Mouse (Mus musculus) stomach, embryonic 15.5 days (tissue): ENCODE results near the gene Cd164l2. TPM values are rescaled to one million over a fixed set of nuclear protein-coding genes. Genes with fewer than 3 reads are reported as not detected.
A peak's percentile ranks its signal among the peaks of the same experiment; 100 is the strongest.

ENCODE experiments used
- ATAC-seq: fragments of 200-750 bp; cut with Nextera tagmentation; 2 replicates; pipeline ENCODE4 v1.8.0; 2017; ENCODE audit warnings: low read depth, moderate number of reproducible peaks, moderate TSS enrichment; ENCODE audit not compliant: insufficient read depth, low FRiP score
- H3K27ac ChIP-seq: fragments of 300-500 bp; sonication (generic); 2 replicates; pipeline ENCODE4 v1.5.1; 2015; ENCODE audit warnings: mild to moderate bottlenecking, inconsistent platforms
- H3K27me3 ChIP-seq: fragments of 300-500 bp; sonication (generic); replicated peaks from 2 replicates; pipeline ENCODE4 v1.6.1; 2015; ENCODE audit warnings: inconsistent platforms
- H3K36me3 ChIP-seq: fragments of 300-500 bp; sonication (generic); 2 replicates; pipeline ENCODE4 v1.6.1; 2015; ENCODE audit warnings: inconsistent platforms
- H3K4me1 ChIP-seq: fragments of 300-500 bp; sonication (generic); 2 replicates; pipeline ENCODE4 v1.6.1; 2015; ENCODE audit warnings: inconsistent platforms
- H3K4me2 ChIP-seq: fragments of 300-500 bp; sonication (generic); 2 replicates; pipeline ENCODE4 v1.6.1; 2015; ENCODE audit warnings: mild to moderate bottlenecking, inconsistent platforms
- H3K4me3 ChIP-seq: fragments of 300-500 bp; sonication (generic); replicated peaks from 2 replicates; pipeline ENCODE4 v1.5.1; 2015; ENCODE audit warnings: inconsistent platforms
- H3K9ac ChIP-seq: fragments of 300-500 bp; sonication (generic); 2 replicates; pipeline ENCODE4 v1.6.1; 2015; ENCODE audit warnings: inconsistent platforms
- H3K9me3 ChIP-seq: fragments of 300-500 bp; sonication (generic); 2 replicates; pipeline ENCODE4 v1.6.1; 2016; ENCODE audit warnings: inconsistent platforms
- WGBS: fragments of 180-500 bp; shearing (Covaris S2); methylation state at CpG from one replicate; pipeline ENCODE4 v1.1.7; 2015; 5-methylcytosine and 5-hydroxymethylcytosine counted together
- polyA plus RNA-seq: library from polyadenylated mRNA; unstranded; fragments of >200 nt; fragmentation: Nextera tagmentation; extraction: Ambion mirVana; gene quantifications from 2 replicates; pipeline ENCODE4 v1.2.1, GENCODE M21; 2015

Gene Cd164l2
- polyA plus RNA-seq, 1 experiment from 2014 or later = 7.8 TPM

GRCm38 (mm10) chr4:133196136-133196535 is 15.8 kb upstream of the Cd164l2 start:
- no peaks in the 10 kb centered on the region for H3K9me3 ChIP-seq
- no peak overlapping the region for H3K9ac ChIP-seq
- H3K27ac ChIP-seq = no peak overlapping the region
- peaks cover 52% of the 10 kb centered on the region for H3K4me1 ChIP-seq
- H3K4me3 ChIP-seq = no peak overlapping the region
- H3K4me2 ChIP-seq = no peak overlapping the region
- 92% methylated on average over 2 of the region's 2 CpGs for WGBS
- H3K36me3 ChIP-seq = peaks cover 47% of the 10 kb centered on the region
- H3K27me3 ChIP-seq = no peaks in the 10 kb centered on the region
- ATAC-seq = no peak

- Histone ChIP-seq H3K4me2 (no peak overlapping the region), H3K9ac (no peak overlapping the region), H3K4me1 (peaks cover 57% of the 10 kb centered on the region), H3K36me3 (peaks cover 41% of the 10 kb centered on the region), H3K27ac (peak overlapping the region; percentile 74), H3K4me3 (no peak overlapping the region), H3K27me3 (no peaks in the 10 kb centered on the region), H3K9me3 (no peaks in the 10 kb centered on the region)
- ATAC-seq = no peak
- WGBS = 54% methylated on average over 7 of the region's 7 CpGs
Observed at GRCm38 (mm10) chr4:133196852-133197251, 15.1 kb upstream of the Cd164l2 start.

- H3K4me3 ChIP-seq = no peak overlapping the region
- peaks cover 41% of the 10 kb centered on the region for H3K36me3 ChIP-seq
- peak overlapping the region; percentile 74 for H3K27ac ChIP-seq
- H3K4me1 ChIP-seq = peaks cover 57% of the 10 kb centered on the region
- no peak overlapping the region for H3K4me2 ChIP-seq
- whole genome bisulfite sequencing = 31% methylated on average over 5 of the region's 5 CpGs
- no peaks in the 10 kb centered on the region for H3K9me3 ChIP-seq
- no peak for ATAC-seq
- H3K9ac ChIP-seq = no peak overlapping the region
- H3K27me3 ChIP-seq = no peaks in the 10 kb centered on the region
Observed at GRCm38 (mm10) chr4:133197355-133197754, 14.6 kb upstream of the Cd164l2 start.

GRCm38 (mm10) chr4:133197801-133198286 is 14.1 kb upstream of the Cd164l2 start:
- Histone ChIP-seq H3K4me3 (no peak overlapping the region), H3K36me3 (peaks cover 36% of the 10 kb centered on the region), H3K4me2 (peak overlapping the region; percentile 10), H3K27me3 (no peaks in the 10 kb centered on the region), H3K9me3 (no peaks in the 10 kb centered on the region), H3K27ac (peak overlapping the region; percentile 74), H3K4me1 (peaks cover 57% of the 10 kb centered on the region), H3K9ac (no peak overlapping the region)
- WGBS = 30% methylated on average over 13 of the region's 13 CpGs
- ATAC-seq = 0 out of 2 replicates have a peak, but pooled peaks have one; percentile 20

- peaks cover 57% of the 10 kb centered on the region for H3K4me1 ChIP-seq
- H3K4me3 ChIP-seq = no peak overlapping the region
- WGBS = 32% methylated on average over 19 of the region's 19 CpGs
- H3K27me3 ChIP-seq = no peaks in the 10 kb centered on the region
- H3K36me3 ChIP-seq = peaks cover 30% of the 10 kb centered on the region
- peak overlapping the region; percentile 74 for H3K27ac ChIP-seq
- H3K9ac ChIP-seq = no peak overlapping the region
- peak overlapping the region; percentile 10; the same call in 1 of the 2 replicates for H3K4me2 ChIP-seq
- no peaks in the 10 kb centered on the region for H3K9me3 ChIP-seq
- ATAC-seq = no peak; the same call in 1 of the 2 replicates
Observed at GRCm38 (mm10) chr4:133198337-133199180, 13.4 kb upstream of the Cd164l2 start.

- H3K27me3 ChIP-seq = no peaks in the 10 kb centered on the region
- no peak overlapping the region for H3K4me3 ChIP-seq
- WGBS = 61% methylated on average over 6 of the region's 6 CpGs
- peaks cover 19% of the 10 kb centered on the region for H3K36me3 ChIP-seq
- no peak for ATAC-seq
- no peak overlapping the region for H3K4me2 ChIP-seq
- H3K27ac ChIP-seq = peak overlapping the region; percentile 75
- H3K4me1 ChIP-seq = peaks cover 63% of the 10 kb centered on the region
- no peaks in the 10 kb centered on the region for H3K9me3 ChIP-seq
- H3K9ac ChIP-seq = no peak overlapping the region
Observed at GRCm38 (mm10) chr4:133199743-133200142, 12.2 kb upstream of the Cd164l2 start.

GRCm38 (mm10) chr4:133200343-133200742 is 11.6 kb upstream of the Cd164l2 start:
- Histone ChIP-seq H3K27me3 (no peaks in the 10 kb centered on the region), H3K9ac (no peak overlapping the region), H3K27ac (peak overlapping the region; percentile 75), H3K4me2 (peak overlapping the region; percentile 19; the same call in 1 of the 2 replicates), H3K36me3 (peaks cover 17% of the 10 kb centered on the region), H3K9me3 (no peaks in the 10 kb centered on the region), H3K4me3 (no peak overlapping the region), H3K4me1 (peaks cover 65% of the 10 kb centered on the region)
- ATAC-seq = no peak
- WGBS = 33% methylated on average over 21 of the region's 21 CpGs

GRCm38 (mm10) chr4:133201006-133201771 is 10.7 kb upstream of the Cd164l2 start:
- Histone ChIP-seq H3K27ac (peak overlapping the region; percentile 75), H3K9me3 (no peaks in the 10 kb centered on the region), H3K9ac (no peak overlapping the region), H3K4me1 (peaks cover 60% of the 10 kb centered on the region), H3K4me2 (no peak overlapping the region), H3K27me3 (no peaks in the 10 kb centered on the region), H3K36me3 (peaks cover 8% of the 10 kb centered on the region), H3K4me3 (no peak overlapping the region)
- 58% methylated on average over 8 of the region's 8 CpGs for WGBS
- ATAC-seq = no peak

GRCm38 (mm10) chr4:133202254-133202653 is 9.7 kb upstream of the Cd164l2 start:
- Histone ChIP-seq H3K27me3 (no peaks in the 10 kb centered on the region), H3K9me3 (no peaks in the 10 kb centered on the region), H3K36me3 (no peaks in the 10 kb centered on the region), H3K4me2 (no peak overlapping the region), H3K27ac (no peak overlapping the region), H3K4me3 (no peak overlapping the region), H3K9ac (no peak overlapping the region), H3K4me1 (peaks cover 50% of the 10 kb centered on the region)
- WGBS = 90% methylated on average over 3 of the region's 3 CpGs
- ATAC-seq = no peak

GRCm38 (mm10) chr4:133203591-133203990 is 8.3 kb upstream of the Cd164l2 start:
- WGBS = 68% methylated on average over 3 of the region's 3 CpGs
- Histone ChIP-seq H3K4me1 (peaks cover 36% of the 10 kb centered on the region), H3K4me3 (no peak overlapping the region), H3K9ac (no peak overlapping the region), H3K4me2 (no peak overlapping the region), H3K27ac (no peak overlapping the region), H3K27me3 (no peaks in the 10 kb centered on the region), H3K9me3 (no peaks in the 10 kb centered on the region), H3K36me3 (no peaks in the 10 kb centered on the region)
- ATAC-seq = no peak

GRCm38 (mm10) chr4:133204379-133204778 is 7.6 kb upstream of the Cd164l2 start:
- Histone ChIP-seq H3K36me3 (no peaks in the 10 kb centered on the region), H3K4me2 (no peak overlapping the region), H3K27ac (peak overlapping the region; percentile 31; the same call in 1 of the 2 replicates), H3K9ac (no peak overlapping the region), H3K27me3 (no peaks in the 10 kb centered on the region), H3K4me3 (no peak overlapping the region), H3K4me1 (peaks cover 30% of the 10 kb centered on the region), H3K9me3 (no peaks in the 10 kb centered on the region)
- 25% methylated on average over 7 of the region's 7 CpGs for WGBS
- no peak for ATAC-seq

GRCm38 (mm10) chr4:133209366-133209765 is 2.6 kb upstream of the Cd164l2 start:
- no peak overlapping the region for H3K9ac ChIP-seq
- no peaks in the 10 kb centered on the region for H3K9me3 ChIP-seq
- H3K27ac ChIP-seq = no peak overlapping the region
- peaks cover 35% of the 10 kb centered on the region for H3K27me3 ChIP-seq
- no peak for ATAC-seq
- H3K4me2 ChIP-seq = no peak overlapping the region
- H3K4me3 ChIP-seq = no peak overlapping the region
- peaks cover 26% of the 10 kb centered on the region for H3K4me1 ChIP-seq
- H3K36me3 ChIP-seq = no peaks in the 10 kb centered on the region
- 4% methylated on average over 11 of the region's 11 CpGs for WGBS
